Mouse (Mus musculus) CH12.LX (cell line): ENCODE results near the gene Pth1r. TPM values are rescaled to one million over a fixed set of nuclear protein-coding genes. Genes with fewer than 3 reads are reported as not detected.

Experiments
- DNase-seq: peaks from one replicate; pipeline ENCODE4 v3.0.0-alpha.2; 2013; ENCODE audit errors: extremely low read depth
- H3K27ac ChIP-seq: 2 replicates; pipeline ENCODE4 v1.5.1; 2012; ENCODE audit warnings: low read depth, mild to moderate bottlenecking, control low read depth, moderate library complexity; ENCODE audit not compliant: insufficient read depth
- H3K27me3 ChIP-seq: replicated peaks from 2 replicates; pipeline ENCODE3; 2012; ENCODE audit warnings: inconsistent platforms
- H3K36me3 ChIP-seq, 2 experiments: replicated peaks in 1 of 2; 2 replicates each; pipeline versions ENCODE3 to v1.6.1; 2012; ENCODE audit warnings: inconsistent platforms in 1 of 2, low read length in 1 of 2, mild to moderate bottlenecking in 1 of 2, mixed read lengths in 1 of 2, moderate library complexity in 1 of 2; ENCODE audit not compliant: control insufficient read depth in 1 of 2, insufficient read depth in 1 of 2
- H3K4me1 ChIP-seq, 2 experiments: 2 replicates each; pipeline ENCODE4 v1.6.1; 2012; ENCODE audit warnings: inconsistent platforms in 1 of 2, moderate library complexity in 1 of 2; ENCODE audit not compliant: insufficient read depth in 2 of 2, control insufficient read depth in 1 of 2
- H3K4me2 ChIP-seq: 2 replicates; pipeline ENCODE4 v1.6.1; 2012; ENCODE audit warnings: low read depth, mild to moderate bottlenecking, control low read depth; ENCODE audit not compliant: poor library complexity, insufficient read depth, severe bottlenecking
- H3K4me3 ChIP-seq, 3 experiments: fragments of 150-350 bp in 1 of 3; sonication (generic) in 1 of 3; replicated peaks in 1 of 3; 2 replicates each; pipeline versions ENCODE3 to v1.5.1; 2011 to 2012; ENCODE audit warnings: low read depth in 2 of 3, low read length in 2 of 3, mild to moderate bottlenecking in 2 of 3, moderate library complexity in 2 of 3, control low read depth in 1 of 3, improper control_type of control experiment in 1 of 3, inconsistent platforms in 1 of 3, mixed read lengths in 1 of 3; ENCODE audit not compliant: poor library complexity in 1 of 3
- H3K79me2 ChIP-seq: replicated peaks from 2 replicates; pipeline ENCODE4 v1.6.1; 2012; ENCODE audit warnings: mild to moderate bottlenecking, moderate library complexity; ENCODE audit not compliant: control insufficient read depth, poor library complexity, insufficient read depth, severe bottlenecking; ENCODE audit errors: extremely low read depth
- H3K9ac ChIP-seq: 2 replicates; pipeline ENCODE4 v1.6.1; 2012; ENCODE audit warnings: low read depth, mild to moderate bottlenecking, control low read depth, moderate library complexity; ENCODE audit not compliant: insufficient read depth
- H3K9me3 ChIP-seq: replicated peaks from 2 replicates; pipeline ENCODE3; 2012; ENCODE audit warnings: low read length, inconsistent platforms, mixed read lengths
- BHLHE40 ChIP-seq: IDR thresholded peaks from 2 replicates; pipeline ENCODE4 v1.6.1; 2011; ENCODE audit warnings: mild to moderate bottlenecking, low read depth, low read length, improper control_type of control experiment
- CTCF ChIP-seq, 2 experiments: IDR thresholded peaks in 1 of 2; conservative IDR thresholded peaks in 1 of 2; 2 replicates each; pipeline ENCODE4 v1.5.1; 2011 to 2012; ENCODE audit warnings: low read depth in 2 of 2, low read length in 2 of 2, improper control_type of control experiment in 1 of 2, inconsistent platforms in 1 of 2, mild to moderate bottlenecking in 1 of 2, moderate library complexity in 1 of 2
- EP300 ChIP-seq: IDR thresholded peaks from 2 replicates; pipeline ENCODE4 v1.6.1; 2011; ENCODE audit warnings: low read length, improper control_type of control experiment
- ETS1 ChIP-seq: conservative IDR thresholded peaks from 2 replicates; pipeline ENCODE4 v1.6.1; 2012; ENCODE audit warnings: low read depth, mild to moderate bottlenecking, inconsistent platforms, low read length, improper control_type of control experiment, moderate library complexity
- JUN ChIP-seq: IDR thresholded peaks from 2 replicates; pipeline ENCODE4 v1.6.1; 2011; ENCODE audit warnings: low read depth, mild to moderate bottlenecking, low read length, improper control_type of control experiment, moderate library complexity; ENCODE audit not compliant: insufficient read depth
- KAT2A ChIP-seq: IDR thresholded peaks from 2 replicates; pipeline ENCODE4 v1.6.1; 2012; ENCODE audit warnings: low read length, improper control_type of control experiment, inconsistent platforms; ENCODE audit not compliant: insufficient replicate concordance
- MAX ChIP-seq: IDR thresholded peaks from 2 replicates; pipeline ENCODE4 v1.6.1; 2011; ENCODE audit warnings: low read length, improper control_type of control experiment
- MAZ ChIP-seq: IDR thresholded peaks from 2 replicates; pipeline ENCODE4 v1.6.1; 2012; ENCODE audit warnings: low read depth, mild to moderate bottlenecking, inconsistent platforms, low read length, improper control_type of control experiment, moderate library complexity
- MEF2A ChIP-seq: IDR thresholded peaks from 2 replicates; pipeline ENCODE4 v1.6.1; 2014; ENCODE audit warnings: low read depth, mild to moderate bottlenecking, inconsistent platforms, low read length, improper control_type of control experiment, borderline replicate concordance
- MYC ChIP-seq: IDR thresholded peaks from 2 replicates; pipeline ENCODE4 v1.6.1; 2011; ENCODE audit warnings: low read depth, mild to moderate bottlenecking, improper control_type of control experiment, low read length
- NRF1 ChIP-seq: IDR thresholded peaks from 2 replicates; pipeline ENCODE4 v1.6.1; 2014; ENCODE audit warnings: low read depth, mild to moderate bottlenecking, inconsistent platforms, low read length, improper control_type of control experiment, moderate library complexity
- PAX5 ChIP-seq: IDR thresholded peaks from 2 replicates; pipeline ENCODE4 v1.6.1; 2012; ENCODE audit warnings: low read length, inconsistent platforms, mixed read lengths
- RAD21 ChIP-seq: IDR thresholded peaks from 2 replicates; pipeline ENCODE4 v1.6.1; 2011; ENCODE audit warnings: low read depth, mild to moderate bottlenecking, low read length, improper control_type of control experiment, moderate library complexity
- RCOR1 ChIP-seq: conservative IDR thresholded peaks from 2 replicates; pipeline ENCODE4 v1.6.1; 2012; ENCODE audit warnings: low read depth, mild to moderate bottlenecking, inconsistent platforms, low read length, improper control_type of control experiment
- SIN3A ChIP-seq: IDR thresholded peaks from 2 replicates; pipeline ENCODE4 v1.6.1; 2012; ENCODE audit warnings: low read length, improper control_type of control experiment, inconsistent platforms
- SMC3 ChIP-seq: IDR thresholded peaks from 2 replicates; pipeline ENCODE4 v1.6.1; 2011; ENCODE audit warnings: low read depth, low read length, improper control_type of control experiment
- TBP ChIP-seq: conservative IDR thresholded peaks from 2 replicates; pipeline ENCODE4 v1.6.1; 2011; ENCODE audit warnings: low read depth, low read length, improper control_type of control experiment
- TCF12 ChIP-seq: IDR thresholded peaks from 2 replicates; pipeline ENCODE4 v1.6.1; 2014; ENCODE audit warnings: low read depth, mild to moderate bottlenecking, inconsistent platforms, low read length, improper control_type of control experiment
- ZMIZ1 ChIP-seq: IDR thresholded peaks from 2 replicates; pipeline ENCODE4 v1.6.1; 2012; ENCODE audit warnings: low read depth, mild to moderate bottlenecking, inconsistent platforms, low read length, improper control_type of control experiment
- ZNF384 ChIP-seq: IDR thresholded peaks from 2 replicates; pipeline ENCODE4 v1.6.1; 2012; ENCODE audit warnings: low read depth, low read length, improper control_type of control experiment, inconsistent platforms
- dilution Hi-C: fragments of 300-500 bp; cut with MboI; formaldehyde crosslinking; loops from 2 replicates; pipeline ENCODE4 v1.14.3; 2020; ENCODE audit warnings: low sequenced_read_pairs; ENCODE audit not compliant: extremely low pct_unique_long_range_greater_than_20kb, extremely low pct_ligation_motif_present
- in situ Hi-C: fragments of 300-500 bp; cut with MboI; formaldehyde crosslinking; loops from 3 replicates; pipeline ENCODE4 v1.14.3; 2019; ENCODE audit warnings: low sequenced_read_pairs, low pct_ligation_motif_present, low pct_unique_long_range_greater_than_20kb, mixed read lengths
- polyA plus RNA-seq: library from polyadenylated mRNA; unstranded; fragments of >175 nt; gene quantifications from 2 replicates; pipeline ENCODE4 v1.2.1, GENCODE M21; 2012; ENCODE audit warnings: low read depth; ENCODE audit not compliant: insufficient read length
- total RNA-seq, 2 experiments: library from RNA; depleted of rRNA; stranded (reverse); fragments of 300-350 nt in 1 of 2; fragments of >200 nt in 1 of 2; gene quantifications; 2 replicates each; pipeline ENCODE4 v1.2.3; 2012 to 2014

Pth1r gene
- total and polyA plus RNA-seq, 3 experiments, result 0.10 to 0.76 TPM; not detected in 1

DNA sequence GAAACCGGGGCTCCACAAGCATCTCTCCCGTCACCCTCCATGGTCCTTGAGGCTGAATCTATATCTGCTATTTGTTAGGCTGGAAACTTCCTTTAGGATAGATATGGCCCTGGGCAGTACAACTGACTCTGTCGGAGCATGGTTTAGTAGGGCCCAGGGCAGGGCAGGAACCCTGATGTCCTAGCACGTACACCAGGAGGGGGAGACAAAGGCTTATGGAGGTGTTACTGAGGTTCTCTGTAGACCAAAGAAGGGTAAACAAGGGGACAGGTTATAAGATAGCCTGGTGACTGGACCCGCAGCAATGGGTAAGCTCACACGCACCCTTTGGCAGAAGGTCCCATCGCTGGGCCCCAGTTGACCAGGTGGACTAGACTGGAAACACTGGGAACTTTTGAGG lies 31.6 kb upstream of the Pth1r start:
- H3K4me1 ChIP-seq, result peaks cover 3 to 23% of the 10 kb centered on the region in 2 experiments; a peak in 3 of 4 replicates
- H3K27ac ChIP-seq, result no peak overlapping the region
- H3K4me2 ChIP-seq, result no peak overlapping the region
- no peaks in the 10 kb centered on the region for H3K36me3 ChIP-seq
- no peaks in the 10 kb centered on the region for H3K9me3 ChIP-seq
- in situ Hi-C loops, result no loop called here
- TF ChIP-seq RAD21 (peak; percentile 61), ETS1 (no peak), SMC3 (peak; percentile 69), CTCF (conservative IDR thresholded peaks at IDR 0.05 in 1 of 2, IDR thresholded peaks at IDR 0.05 in 1 of 2; ENCODE audit: low read depth in 2 of 2, low read length in 2 of 2) (peak in 1 of 2 experiments; percentile 64; a peak in 2 of 4 replicates)
- H3K9ac ChIP-seq, result no peak overlapping the region
- no peak for DNase-seq
- dilution Hi-C loops, result no loop called here
- H3K27me3 ChIP-seq, result peaks cover 50% of the 10 kb centered on the region
- H3K4me3 ChIP-seq, result no peak overlapping the region
- no peaks in the 10 kb centered on the region for H3K79me2 ChIP-seq

DNA sequence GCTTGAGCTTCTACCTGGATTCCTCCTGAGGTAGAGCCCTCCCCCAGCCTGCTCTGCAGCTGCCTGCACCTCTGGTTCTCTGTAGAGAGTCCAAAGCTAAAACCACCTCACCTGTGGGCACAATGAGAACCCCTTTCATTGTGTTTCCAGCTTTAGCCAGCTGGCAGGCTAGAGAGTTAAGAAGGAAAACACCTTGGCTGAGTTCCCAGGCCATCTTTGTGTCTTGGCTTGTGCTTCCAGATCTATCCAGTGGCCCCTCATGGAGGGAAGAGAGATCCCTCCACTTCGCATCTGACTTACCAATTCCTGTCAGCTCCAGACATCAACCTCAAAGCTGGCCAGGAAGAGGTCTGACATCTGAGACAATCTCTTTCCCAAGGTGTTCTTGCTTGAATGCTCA lies 31.2 kb upstream of the Pth1r start:
- H3K36me3 ChIP-seq, result no peaks in the 10 kb centered on the region
- H3K27ac ChIP-seq, result no peak overlapping the region
- peaks cover 4 to 21% of the 10 kb centered on the region in 2 experiments; a peak in 3 of 4 replicates for H3K4me1 ChIP-seq
- H3K79me2 ChIP-seq, result no peaks in the 10 kb centered on the region
- TF ChIP-seq NRF1 (no peak), MYC (no peak), ZMIZ1 (no peak), CTCF (conservative IDR thresholded peaks at IDR 0.05 in 1 of 2, IDR thresholded peaks at IDR 0.05 in 1 of 2; ENCODE audit: low read depth in 2 of 2, low read length in 2 of 2) (no peak), RCOR1 (no peak), MAZ (no peak), MEF2A (no peak), KAT2A (no peak), JUN (no peak), EP300 (no peak), ZNF384 (no peak), RAD21 (no peak), TBP (no peak), TCF12 (no peak), PAX5 (no peak), SIN3A (no peak), ETS1 (no peak), MAX (no peak), BHLHE40 (no peak)
- dilution Hi-C loops (no loop called here), in situ Hi-C loops (no loop called here)
- H3K9me3 ChIP-seq, result no peaks in the 10 kb centered on the region
- H3K4me2 ChIP-seq, result no peak overlapping the region
- H3K4me3 ChIP-seq, result no peak overlapping the region
- peaks cover 53% of the 10 kb centered on the region for H3K27me3 ChIP-seq
- no peak for DNase-seq
- no peak overlapping the region for H3K9ac ChIP-seq
